Mouse (Mus musculus): ENCODE measurements around the gene Cd40lg.

DNA sequence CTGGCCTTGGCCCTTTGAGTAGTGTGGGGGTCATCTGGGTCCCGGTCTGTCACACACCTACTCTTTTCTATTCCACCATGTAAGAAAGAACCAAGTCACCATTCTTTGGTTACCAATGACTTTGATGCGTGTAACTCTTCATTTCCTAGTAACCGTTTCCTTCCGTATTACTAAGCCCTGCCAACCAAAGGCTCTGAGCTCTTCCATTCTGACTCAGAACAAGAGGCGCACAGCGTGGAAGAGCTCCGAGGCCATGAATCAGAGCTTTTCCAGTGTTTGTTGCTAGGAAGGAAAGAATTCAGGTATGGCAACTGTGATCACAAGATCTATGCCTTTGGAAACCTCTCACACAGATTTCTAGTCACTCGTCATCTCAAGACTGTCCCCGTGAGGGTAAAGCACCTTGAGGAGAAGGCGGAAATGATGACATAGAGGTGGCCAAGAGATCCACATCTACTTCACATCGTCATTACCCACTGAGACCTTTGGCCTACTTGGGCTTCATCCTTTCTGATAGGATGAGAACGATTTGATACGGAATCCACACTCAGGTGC, 34.6 kb upstream of the Cd40lg start:
- no peak for TF ChIP-seq CTCF (IDR thresholded peaks at IDR 0.05; ENCODE audit: extremely low read depth, insufficient read depth, insufficient read length, insufficient replicate concordance)
- TF ChIP-seq POLR2A (IDR thresholded peaks at IDR 0.05; ENCODE audit: low read depth, low read length), result no peak

Data from spleen, adult 2 months (tissue).